Mouse (Mus musculus) cerebellum, postnatal 10 days (tissue): ENCODE measurements around the gene Olfr974.
"Not testable (repeated sequence)": the region's sequence is repeated elsewhere in the genome, so short reads cannot be mapped to it uniquely, and the experiment has no call there.

ENCODE experiments used
- DNase-seq, 2 experiments: peaks; one replicate each; pipeline ENCODE4 v3.0.0; 2021; ENCODE audit warnings: mixed read lengths in 2 of 2

Olfr974 gene

GRCm38 (mm10) chr9:39937201-39937600 is at the start of gene Olfr974:
Gene Olfr974, plus strand, starts transcription at chr9:39937501.
- no peak for DNase-seq

- DNase-seq = peak in 1 of 2 experiments; percentile 4
Observed at GRCm38 (mm10) chr9:39905106-39905505, 32.2 kb upstream of the Olfr974 start.

- DNase-seq = no peak
Observed at GRCm38 (mm10) chr9:39907036-39907435, 30.3 kb upstream of the Olfr974 start, which contains the start of gene Olfr229. Gene Olfr229, plus strand, starts transcription at chr9:39907336.

DNA sequence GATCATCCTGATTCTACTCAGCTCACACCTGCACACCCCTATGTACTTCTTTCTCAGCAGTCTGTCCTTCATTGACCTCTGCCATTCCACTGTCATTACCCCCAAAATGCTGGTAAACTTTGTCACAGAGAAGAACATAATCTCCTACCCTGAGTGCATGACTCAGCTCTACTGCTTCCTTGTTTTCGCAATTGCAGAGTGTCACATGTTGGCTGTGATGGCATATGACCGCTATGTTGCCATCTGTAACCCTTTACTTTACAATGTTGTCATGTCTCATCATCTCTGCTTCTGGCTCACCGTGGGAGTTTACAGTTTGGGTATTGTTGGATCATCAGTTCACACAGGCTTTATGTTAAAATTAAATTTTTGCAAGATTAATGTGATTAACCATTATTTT is 27.4 kb upstream of the Olfr974 start:
- no peak for DNase-seq

GRCm38 (mm10) chr9:39927975-39928836 is 9.1 kb upstream of the Olfr974 start:
- DNase-seq = not testable (repeated sequence)

DNA sequence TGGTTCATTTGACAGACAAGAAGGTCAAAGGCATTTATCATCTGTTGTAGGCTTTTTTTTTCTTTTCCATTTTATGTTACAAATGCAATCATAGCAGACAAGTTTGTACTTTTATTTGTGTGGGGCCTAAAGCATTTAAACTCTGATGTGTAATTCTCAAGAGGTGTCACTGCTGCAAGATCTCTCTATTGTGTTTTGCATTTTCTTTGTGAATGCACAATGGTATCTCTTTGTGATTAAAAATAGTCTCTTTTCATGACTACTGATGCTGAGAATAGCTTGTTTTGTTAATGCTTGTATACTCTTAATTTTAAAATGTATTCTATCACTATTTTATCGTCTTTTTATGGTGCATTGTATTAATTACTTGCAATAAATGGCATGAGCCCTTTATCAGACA is 8.5 kb upstream of the Olfr974 start:
- DNase-seq = not testable (repeated sequence)

DNA sequence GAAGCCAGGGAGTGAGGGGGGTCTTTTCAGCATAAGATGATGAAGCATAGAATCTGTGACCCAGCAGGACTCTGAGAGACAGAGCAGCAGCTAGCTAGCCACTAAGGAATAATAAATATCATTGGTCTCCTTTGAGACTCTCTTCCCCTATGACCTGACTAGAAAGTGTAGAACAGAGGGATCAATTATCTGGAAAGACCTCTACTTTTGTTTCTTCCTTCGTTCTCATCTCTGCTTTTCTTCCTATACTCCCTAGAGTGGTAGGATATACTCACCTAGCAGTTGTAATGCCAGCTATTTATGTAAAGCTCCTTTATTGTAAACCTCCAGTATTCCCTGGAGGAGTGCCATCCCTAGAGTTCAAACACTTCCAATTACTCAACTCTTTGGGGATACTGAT is 14.6 kb downstream of the Olfr974 start, which contains the start of gene Olfr975:
TSS of gene Olfr975 (minus strand) at position 101 of the 400 bp plus-strand sequence.
- DNase-seq = no peak

DNA sequence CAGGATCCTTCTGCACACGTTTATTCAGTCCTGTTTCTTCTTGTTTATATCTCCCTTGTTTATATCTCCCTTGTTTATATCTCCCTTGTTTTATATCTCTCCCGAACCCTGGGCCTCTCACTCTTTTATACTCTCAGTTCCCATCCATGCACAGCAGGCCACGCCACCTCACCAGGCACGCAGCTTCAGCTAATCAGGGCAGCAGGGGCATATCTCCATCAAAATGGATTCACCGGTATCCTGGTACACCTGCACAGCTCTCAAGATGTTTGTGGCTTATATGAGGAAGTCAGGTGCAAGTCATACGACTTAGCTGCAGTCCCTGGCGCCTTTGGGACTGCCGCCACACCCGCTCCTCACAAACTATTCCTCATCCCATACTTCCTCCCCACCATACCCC is 23.7 kb downstream of the Olfr974 start, which contains the start of gene Olfr976:
TSS of gene Olfr976 (minus strand) at position 101 of the 400 bp plus-strand sequence.
- not testable (repeated sequence) for DNase-seq

GRCm38 (mm10) chr9:39976581-39977145 is 39.4 kb downstream of the Olfr974 start:
- not testable (repeated sequence) for DNase-seq

GRCm38 (mm10) chr9:39991813-39992212 is 54.5 kb downstream of the Olfr974 start, which contains the start of gene Olfr978:
Gene Olfr978, plus strand, starts transcription at chr9:39992113.
- no peak for DNase-seq
